Mouse (Mus musculus): ENCODE results near the gene Psme2. TPM values are rescaled to one million over a fixed set of nuclear protein-coding genes. Genes with fewer than 3 reads are reported as not detected.

Psme2 gene
- polyA plus RNA-seq, 3 experiments from 2014 or later = 828 to 1,360 (median 869) TPM

DNA sequence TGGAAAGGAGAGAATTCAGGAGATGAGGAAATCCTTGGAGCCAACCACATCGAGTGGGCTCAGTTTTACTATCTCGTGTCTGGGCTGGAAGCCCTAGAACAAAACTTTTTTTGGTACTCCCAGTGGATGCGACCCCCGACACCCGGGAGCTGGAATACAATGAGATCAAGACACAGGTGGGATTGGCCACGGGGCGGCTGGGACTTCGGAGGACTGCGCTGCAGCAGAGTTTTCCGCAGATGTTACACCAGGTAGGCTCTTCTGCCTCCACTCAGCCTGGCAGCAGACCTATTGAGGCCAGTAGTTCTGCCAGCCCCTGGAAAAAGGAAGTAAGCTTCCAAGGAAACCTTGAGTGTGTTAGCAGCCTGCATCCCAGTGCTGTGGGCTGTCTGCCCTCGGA lies 27.7 kb downstream of the Psme2 start:
- no peak for ATAC-seq

DNA sequence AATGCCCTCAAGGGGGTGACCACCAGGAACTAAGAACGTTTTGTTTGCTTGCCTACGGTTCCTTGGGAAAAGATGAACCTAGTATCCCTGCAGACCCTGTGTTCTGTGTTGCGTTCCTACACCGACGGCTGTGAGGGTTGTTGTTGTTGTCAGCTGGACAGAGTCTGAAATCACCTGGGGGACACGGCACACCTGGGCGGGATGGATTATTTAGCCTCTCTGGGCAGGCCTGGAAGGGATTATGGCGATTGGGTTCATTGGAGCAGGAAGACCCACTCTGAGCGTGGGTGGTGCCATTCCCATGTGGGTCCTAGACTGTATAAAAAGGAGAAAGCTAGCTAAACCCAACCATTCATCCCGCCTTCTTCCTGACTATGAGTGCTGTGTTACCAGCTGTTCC lies 29.1 kb downstream of the Psme2 start:
- no peak for ATAC-seq

DNA sequence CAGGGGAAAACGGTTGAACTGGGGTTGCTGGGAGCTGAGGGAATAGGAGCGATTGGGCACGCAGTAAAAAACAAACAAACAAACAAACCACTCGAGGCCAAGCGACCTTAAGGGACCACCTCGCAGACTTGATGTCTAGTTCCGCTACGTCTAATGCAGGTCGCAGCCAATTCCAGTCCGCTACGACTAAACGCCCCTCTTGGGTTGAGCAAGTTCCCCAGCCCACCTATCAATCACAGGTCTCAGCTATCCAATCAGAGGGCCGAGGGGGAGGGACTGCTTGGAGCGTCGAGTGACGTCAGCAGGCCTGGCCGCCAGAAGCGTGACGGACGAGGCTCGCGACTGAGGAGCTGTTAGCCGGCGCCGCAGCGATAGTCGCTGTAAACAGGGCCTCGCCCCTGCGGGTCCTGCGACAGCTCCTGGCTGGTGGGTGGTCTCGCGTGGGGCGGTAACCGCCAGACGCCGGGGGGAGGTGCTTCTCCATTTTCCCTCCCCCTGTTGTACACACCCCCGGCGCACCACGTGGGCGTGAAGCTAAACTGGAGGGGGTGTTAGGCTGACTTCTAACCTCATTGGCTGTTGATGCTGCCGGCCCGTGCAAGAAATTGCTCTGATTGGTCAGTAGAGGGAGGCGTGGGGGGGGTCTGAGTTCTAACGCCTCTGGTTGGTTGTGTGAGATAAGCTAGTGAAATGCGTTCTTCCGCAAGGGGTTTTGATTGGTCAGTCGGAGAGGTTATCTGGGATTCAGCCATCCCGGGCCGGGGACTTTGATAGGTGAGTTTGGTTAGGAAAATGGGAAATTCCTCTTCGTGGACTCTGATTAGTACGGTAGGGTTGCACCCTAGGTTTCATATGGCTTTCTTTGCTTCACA lies 30.5 kb downstream of the Psme2 start, which contains the start of gene A730061H03Rik:
TSS of gene A730061H03Rik (minus strand) at position 205 of the 872 bp plus-strand sequence.
- peak; percentile 86 for ATAC-seq

DNA sequence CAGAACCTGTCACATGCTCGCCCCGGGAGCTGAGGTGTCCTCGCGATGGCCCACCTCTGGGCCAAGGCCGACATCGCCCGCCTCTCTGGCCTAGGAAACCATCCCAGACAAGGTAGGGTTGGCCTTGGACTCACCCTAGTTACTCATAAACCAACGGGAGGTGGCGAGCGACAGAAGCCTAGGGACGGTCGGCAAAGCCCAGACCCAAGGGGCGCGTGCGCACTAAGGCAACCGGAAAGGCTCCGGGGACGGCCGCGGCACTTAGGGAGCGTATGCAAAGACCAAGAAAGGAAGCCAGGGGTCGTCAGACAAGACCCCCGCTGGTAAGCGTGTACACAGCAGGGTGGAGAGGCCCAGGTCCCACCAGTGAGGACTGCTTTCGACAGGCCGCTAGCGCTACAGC lies 31.1 kb downstream of the Psme2 start, which contains the start of gene Dcaf11:
TSS of gene Dcaf11 (plus strand) at position 208 of the 403 bp plus-strand sequence.
- peak; percentile 37 for ATAC-seq

DNA sequence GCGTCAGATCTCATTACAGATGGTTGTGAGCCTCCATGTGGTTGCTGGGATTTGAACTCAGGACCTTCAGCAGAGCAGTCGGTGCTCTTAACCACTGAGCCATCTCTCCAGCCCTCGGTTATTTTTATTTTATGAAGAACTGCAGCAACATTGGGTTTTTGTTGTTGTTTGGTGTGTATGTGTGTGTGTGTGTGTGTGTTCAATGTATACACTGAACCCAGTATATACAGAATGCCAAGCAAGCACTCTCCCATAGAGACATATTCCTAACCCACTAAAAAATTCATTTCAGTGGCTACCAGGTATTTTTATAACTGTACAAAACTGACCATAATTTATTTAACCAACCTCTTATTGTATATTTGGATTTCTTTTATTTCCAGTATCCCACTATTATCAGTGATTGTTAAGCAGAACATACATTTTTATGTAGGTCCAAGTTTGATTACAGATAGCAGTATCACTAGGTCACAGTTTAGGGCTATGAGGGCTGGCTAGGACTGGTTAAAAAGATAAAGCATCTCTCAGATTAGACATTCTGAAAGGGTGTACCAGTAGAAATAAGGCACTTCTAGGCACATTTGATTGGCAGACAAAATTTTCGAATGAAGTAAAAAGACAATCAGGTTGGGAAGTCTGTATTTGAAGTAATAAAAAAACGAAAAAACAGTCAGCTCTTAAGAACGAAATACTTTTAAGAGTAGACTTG lies 32.0 kb downstream of the Psme2 start:
- ATAC-seq = no peak

DNA sequence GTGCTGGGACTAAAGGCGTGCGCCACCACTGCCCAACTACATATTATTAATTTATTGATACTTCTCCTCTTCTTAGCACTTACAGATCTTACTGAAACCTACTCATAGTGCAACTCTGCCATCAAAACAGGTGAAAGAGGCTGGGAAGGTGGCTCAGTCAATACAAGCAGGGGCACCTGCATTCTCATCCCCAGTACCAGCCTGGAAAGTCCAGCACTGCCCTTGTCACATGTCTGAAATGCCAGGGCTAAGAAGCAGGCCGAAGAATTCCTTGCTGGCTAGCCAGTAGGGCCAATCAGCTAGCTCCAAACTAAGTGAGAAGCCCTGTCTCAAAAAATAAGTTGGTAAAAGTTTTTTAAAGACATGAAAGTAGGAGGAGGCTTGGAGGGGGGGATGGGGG lies 33.3 kb downstream of the Psme2 start:
- ATAC-seq = no peak

DNA sequence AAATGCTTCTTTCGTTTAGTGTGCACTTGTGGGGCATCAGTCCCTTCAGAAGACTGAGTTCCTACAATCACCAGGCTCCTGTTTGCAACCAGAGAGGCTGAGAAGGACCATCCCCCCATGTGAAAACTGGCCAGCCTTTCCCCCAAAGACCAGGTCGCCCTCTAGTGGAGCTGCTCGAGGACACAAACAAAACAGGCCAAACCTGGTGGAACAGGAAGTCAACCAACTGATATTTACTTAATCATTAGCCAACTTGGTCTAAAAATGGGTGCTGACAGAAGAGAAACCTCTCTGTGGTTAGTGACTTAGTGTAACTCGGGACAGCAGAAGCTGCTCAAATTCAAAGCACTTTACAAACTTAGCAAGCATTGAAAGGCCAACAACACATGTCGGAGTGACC lies 33.9 kb downstream of the Psme2 start:
- peak; percentile 19 for ATAC-seq

DNA sequence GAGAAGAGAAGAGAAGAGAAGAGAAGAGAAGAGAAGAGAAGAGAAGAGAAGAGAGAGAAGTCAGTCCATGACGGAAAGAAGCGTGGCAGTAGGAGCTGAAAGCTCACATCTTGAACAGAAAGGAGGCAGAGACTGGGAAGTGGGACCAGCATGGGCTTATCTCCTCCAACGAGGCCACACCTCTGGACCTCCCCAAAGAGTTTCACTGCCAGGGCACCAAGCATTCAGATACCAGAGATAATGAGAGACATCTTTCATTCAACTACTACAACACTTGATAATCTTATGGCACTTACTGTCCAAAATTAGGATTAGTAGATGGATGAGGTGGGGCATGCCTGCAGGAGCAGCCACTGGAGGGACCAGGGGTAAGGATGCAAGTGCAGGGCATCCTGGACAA lies 35.1 kb downstream of the Psme2 start:
- ATAC-seq = no peak

DNA sequence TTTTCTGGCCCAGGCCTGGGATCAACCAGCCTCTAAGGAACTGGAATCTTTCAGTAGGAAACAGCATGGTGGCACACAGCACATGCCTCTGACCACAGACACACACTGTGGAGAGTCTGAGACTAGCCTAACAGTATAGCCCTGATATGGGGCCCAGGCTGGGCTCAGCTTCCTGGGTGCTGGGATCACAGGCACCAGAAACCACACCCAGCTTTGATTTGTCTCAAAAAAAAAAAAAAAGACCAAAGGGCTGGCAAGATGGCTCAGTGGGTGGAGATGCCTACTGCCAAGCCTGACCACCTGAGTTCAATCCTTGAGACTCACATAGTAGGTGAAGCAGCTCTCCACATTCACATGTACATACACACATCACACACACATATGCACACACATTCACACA lies 36.3 kb downstream of the Psme2 start:
- ATAC-seq = no peak

DNA sequence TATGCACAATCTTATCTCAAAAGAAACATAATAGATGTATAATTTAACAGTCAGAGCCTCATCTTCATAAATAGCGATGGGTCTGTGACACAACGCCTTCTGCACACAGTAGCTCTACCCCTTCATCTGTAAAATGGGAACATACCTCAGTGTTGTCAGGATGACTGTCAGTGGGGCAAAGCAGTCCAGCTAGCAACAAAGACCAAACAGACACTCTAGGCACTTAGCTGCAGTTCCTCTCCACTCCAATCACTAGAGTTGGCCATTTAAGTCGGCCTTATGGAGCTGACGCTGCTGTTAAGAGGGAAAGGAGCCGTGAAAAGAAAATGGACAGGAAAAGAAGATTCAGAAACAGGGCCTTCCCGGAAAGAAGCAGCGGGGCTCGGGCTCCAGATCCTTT lies 39.1 kb downstream of the Psme2 start:
- no peak for ATAC-seq

DNA sequence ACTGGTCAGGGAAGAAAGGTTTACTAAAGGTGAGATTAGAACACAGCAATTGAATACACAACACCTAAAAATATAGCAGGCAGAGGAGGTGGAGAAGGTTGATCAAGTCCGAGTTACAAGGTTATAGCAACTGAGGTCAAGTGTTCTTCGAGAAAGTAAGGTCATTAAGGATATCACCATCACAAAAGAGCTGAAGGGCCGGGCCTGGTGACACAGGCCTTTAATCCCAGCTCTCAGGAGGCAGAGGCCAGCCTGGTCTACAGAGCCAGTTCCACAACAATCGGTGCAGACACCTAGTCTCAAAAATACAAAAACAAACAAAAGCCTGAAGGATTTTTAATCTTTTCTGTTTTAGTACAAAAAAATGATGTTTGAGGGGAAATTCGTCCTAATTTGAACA lies 39.6 kb downstream of the Psme2 start:
- no peak for ATAC-seq

DNA sequence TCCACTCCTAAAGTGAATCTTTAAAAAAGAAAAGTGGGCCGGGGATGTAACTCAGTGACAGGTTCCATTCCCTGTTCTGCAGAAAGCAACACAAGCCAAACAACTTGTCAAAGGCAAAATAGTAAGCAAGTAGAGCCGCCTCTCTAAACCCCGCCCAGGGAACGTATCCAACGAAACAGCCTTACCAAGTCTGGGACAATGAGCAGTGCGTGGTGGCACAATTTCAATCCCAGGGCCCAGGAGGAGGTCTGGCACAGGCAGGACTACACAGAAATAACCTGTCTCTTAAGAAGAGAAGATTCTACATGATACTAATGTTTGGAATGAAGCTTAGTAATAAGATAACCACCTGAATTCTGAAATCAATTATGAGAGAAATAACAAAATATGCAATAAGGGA lies 40.7 kb downstream of the Psme2 start:
- no peak for ATAC-seq

DNA sequence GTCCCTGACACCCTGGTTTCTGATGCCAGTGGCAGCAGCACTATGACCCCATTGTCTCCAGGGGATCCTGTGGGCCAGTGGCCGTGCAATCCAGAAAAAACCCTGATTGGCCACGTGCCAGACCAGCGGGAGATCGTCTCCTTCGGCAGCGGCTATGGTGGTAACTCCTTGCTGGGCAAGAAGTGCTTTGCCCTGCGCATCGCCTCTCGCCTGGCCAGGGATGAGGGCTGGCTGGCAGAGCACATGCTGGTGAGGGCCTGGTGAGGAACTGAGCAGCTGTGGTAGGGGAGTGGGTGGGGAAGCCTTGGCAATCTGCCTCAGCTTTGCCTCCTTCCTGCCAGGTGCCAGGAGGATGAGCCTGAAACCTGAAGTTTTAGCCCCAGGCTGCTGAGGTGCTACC lies 46.6 kb downstream of the Psme2 start:
- ATAC-seq = no peak

DNA sequence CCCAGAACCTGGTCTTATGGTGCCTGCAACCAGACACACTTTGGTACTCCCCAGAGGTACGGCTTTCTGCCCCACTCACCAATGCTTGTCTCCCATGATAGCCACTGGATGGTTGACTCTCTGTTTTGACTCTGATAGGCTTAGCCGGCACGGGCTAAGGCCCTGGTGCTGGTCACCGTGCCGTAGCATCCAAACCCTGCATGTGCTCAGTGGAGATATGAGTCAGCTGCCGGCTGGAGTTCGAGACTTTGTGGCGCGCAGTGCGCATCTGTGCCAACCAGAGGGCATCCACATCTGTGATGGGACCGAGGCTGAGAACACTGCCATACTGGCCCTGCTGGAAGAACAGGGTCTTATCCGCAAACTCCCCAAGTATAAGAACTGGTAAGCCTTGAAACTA lies 48.6 kb downstream of the Psme2 start:
- ATAC-seq = no peak

DNA sequence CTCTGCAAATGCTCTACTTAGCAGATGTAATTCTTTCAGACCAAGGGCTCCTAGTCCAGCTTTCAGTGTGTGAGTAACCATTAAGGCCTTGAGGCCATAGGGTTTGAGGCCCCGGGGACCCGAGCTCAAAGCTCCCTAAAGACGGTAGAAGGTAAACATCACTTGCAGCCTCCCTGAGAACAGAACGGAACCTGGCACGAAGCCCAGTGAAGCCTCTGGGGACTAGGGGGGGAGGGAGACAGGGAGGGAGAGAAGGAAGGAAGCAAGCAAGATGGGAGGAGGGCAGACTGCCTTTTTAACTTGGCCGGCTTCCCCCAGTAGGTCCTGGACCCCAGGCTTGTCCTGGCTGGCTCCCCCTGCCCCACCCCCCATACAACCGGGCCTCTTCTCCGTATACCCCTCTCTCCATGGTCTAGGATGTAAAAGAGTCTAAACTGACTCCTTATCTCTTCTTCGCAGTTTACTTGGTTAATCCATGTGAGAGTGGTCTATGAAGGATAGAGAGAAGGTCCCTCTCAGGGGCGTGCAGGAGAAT lies 50.1 kb downstream of the Psme2 start:
- ATAC-seq = peak; percentile 29

DNA sequence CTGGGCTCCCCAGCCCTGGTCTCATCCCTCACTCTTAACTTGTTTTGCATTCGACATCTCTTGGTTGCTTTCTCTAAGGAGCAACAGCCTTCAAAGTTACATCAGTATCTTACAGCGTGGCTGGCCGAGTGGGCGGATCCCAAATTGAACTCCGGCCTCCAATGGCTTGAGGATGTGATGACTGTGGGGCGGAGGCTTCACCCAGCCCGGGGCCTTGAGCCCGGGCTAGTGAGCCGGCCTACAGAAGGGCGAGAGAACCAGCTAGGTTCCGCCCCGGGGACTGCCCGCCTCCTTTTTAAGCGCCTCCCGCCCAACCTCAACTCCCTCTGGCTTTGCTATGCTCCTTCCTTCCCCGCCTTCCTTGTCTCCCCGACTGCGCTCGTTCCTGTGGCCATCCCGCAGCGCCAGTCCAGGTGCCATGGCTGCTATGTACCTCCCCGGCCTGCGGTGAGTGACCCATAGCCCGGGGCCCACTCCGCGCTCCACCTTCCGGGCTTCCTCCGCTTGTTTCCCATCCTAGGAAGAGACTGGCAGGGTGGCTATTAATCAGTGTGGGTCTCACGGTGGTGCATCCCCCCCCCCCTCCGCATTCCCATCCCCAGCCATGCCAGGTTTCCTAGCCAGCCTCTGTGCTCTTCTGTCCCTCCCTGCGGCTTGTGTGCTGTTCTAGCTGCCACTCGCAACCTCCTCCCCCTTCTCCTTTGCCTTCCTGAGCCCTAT lies 50.7 kb downstream of the Psme2 start, which contains the start of gene Pck2:
TSS of gene Pck2 (plus strand) at position 200 of the 720 bp plus-strand sequence.
- ATAC-seq = peak; percentile 69

Other genes with a start within 250 kb of the Psme2 start
- gene Dhrs4, start 112.4 kb downstream of the Psme2 start, polyA plus RNA-seq (2017; shearing (Covaris generic)) = 10 to 100 TPM; 37.3 to 38.7 (median 37.4) TPM
- gene Carmil3, start 100.5 kb downstream of the Psme2 start, polyA plus RNA-seq (2017; shearing (Covaris generic)) = not detected
- not detected for gene Cpne6, start 80.7 kb downstream of the Psme2 start, polyA plus RNA-seq (2017; shearing (Covaris generic))
- under 1 TPM in 1 of 3 experiments, not detected in 2; 0.08 TPM for gene Nrl, start 66.1 kb downstream of the Psme2 start, polyA plus RNA-seq (2017; shearing (Covaris generic))
- gene Pck2, start 50.8 kb downstream of the Psme2 start, polyA plus RNA-seq (2017; shearing (Covaris generic)) = 10 to 100 TPM; 31.9 to 37.5 (median 35.9) TPM
- 100 to 1,000 TPM in 1 of 3 experiments, 10 to 100 TPM in 2; 73.9 to 107 (median 81.0) TPM for gene Dcaf11, start 31.1 kb downstream of the Psme2 start, polyA plus RNA-seq (2017; shearing (Covaris generic))
- gene A730061H03Rik, start 30.7 kb downstream of the Psme2 start, polyA plus RNA-seq (2017; shearing (Covaris generic)) = 1 to 10 TPM; 1.4 to 3.2 (median 3.2) TPM
- gene Fitm1, start 15.5 kb downstream of the Psme2 start, polyA plus RNA-seq (2017; shearing (Covaris generic)) = not detected
- 100 to 1,000 TPM; 667 to 812 (median 693) TPM for gene Psme1, start 13.0 kb downstream of the Psme2 start, polyA plus RNA-seq (2017; shearing (Covaris generic))
- gene Emc9, start 5.8 kb downstream of the Psme2 start, polyA plus RNA-seq (2017; shearing (Covaris generic)) = 10 to 100 TPM; 19.1 to 25.6 (median 23.3) TPM
- 10 to 100 TPM; 26.7 to 37.2 (median 35.3) TPM for gene Rnf31, start 595 bp upstream of the Psme2 start, polyA plus RNA-seq (2017; shearing (Covaris generic))
- 100 to 1,000 TPM; 120 to 174 (median 141) TPM for gene Irf9, start 12.5 kb upstream of the Psme2 start, polyA plus RNA-seq (2017; shearing (Covaris generic))
- gene Rec8, start 26.9 kb upstream of the Psme2 start, polyA plus RNA-seq (2017; shearing (Covaris generic)) = 1 to 10 TPM in 2 of 3 experiments, not detected in 1; 2.7 to 4.0 TPM
- 10 to 100 TPM; 21.1 to 39.8 (median 36.3) TPM for gene Ipo4, start 44.8 kb upstream of the Psme2 start, polyA plus RNA-seq (2017; shearing (Covaris generic))
- 1 to 10 TPM in 2 of 3 experiments, under 1 TPM in 1; 0.44 to 2.8 (median 2.5) TPM for gene Gm49378, start 46.8 kb upstream of the Psme2 start, polyA plus RNA-seq (2017; shearing (Covaris generic))
- gene Tm9sf1, start 52.7 kb upstream of the Psme2 start, polyA plus RNA-seq (2017; shearing (Covaris generic)) = 10 to 100 TPM; 36.3 to 45.0 (median 39.3) TPM
- 1 to 10 TPM in 2 of 3 experiments, under 1 TPM in 1; 0.68 to 2.2 (median 1.2) TPM for gene Tssk4, start 59.1 kb upstream of the Psme2 start, polyA plus RNA-seq (2017; shearing (Covaris generic))
- 100 to 1,000 TPM in 1 of 3 experiments, 10 to 100 TPM in 2; 89.2 to 101 (median 95.6) TPM for gene Mdp1, start 69.4 kb upstream of the Psme2 start, polyA plus RNA-seq (2017; shearing (Covaris generic))
- 10 to 100 TPM; 25.8 to 33.9 (median 29.9) TPM for gene Gmpr2, start 80.8 kb upstream of the Psme2 start, polyA plus RNA-seq (2017; shearing (Covaris generic))
- gene Nedd8, start 81.0 kb upstream of the Psme2 start, polyA plus RNA-seq (2017; shearing (Covaris generic)) = 100 to 1,000 TPM; 335 to 412 (median 375) TPM
- 10 to 100 TPM; 26.4 to 30.7 (median 30.2) TPM for gene Tinf2, start 90.7 kb upstream of the Psme2 start, polyA plus RNA-seq (2017; shearing (Covaris generic))
- not detected for gene Tgm1, start 122.8 kb upstream of the Psme2 start, polyA plus RNA-seq (2017; shearing (Covaris generic))
- 10 to 100 TPM; 40.8 to 75.9 (median 62.1) TPM for gene Rabggta, start 131.2 kb upstream of the Psme2 start, polyA plus RNA-seq (2017; shearing (Covaris generic))
- gene Dhrs1, start 154.6 kb upstream of the Psme2 start, polyA plus RNA-seq (2017; shearing (Covaris generic)) = 10 to 100 TPM; 32.4 to 57.8 (median 46.5) TPM
- gene Nop9, start 154.6 kb upstream of the Psme2 start, polyA plus RNA-seq (2017; shearing (Covaris generic)) = 1 to 10 TPM; 4.1 to 8.4 (median 5.4) TPM
- gene Cideb, start 167.3 kb upstream of the Psme2 start, polyA plus RNA-seq (2017; shearing (Covaris generic)) = not detected
- not detected for gene Ltb4r2, start 170.3 kb upstream of the Psme2 start, polyA plus RNA-seq (2017; shearing (Covaris generic))
- 10 to 100 TPM in 1 of 3 experiments, 1 to 10 TPM in 1, under 1 TPM in 1; 0.57 to 16.6 (median 3.8) TPM for gene Ltb4r1, start 174.8 kb upstream of the Psme2 start, polyA plus RNA-seq (2017; shearing (Covaris generic))
- under 1 TPM in 1 of 3 experiments, not detected in 2; 0.29 TPM for gene Adcy4, start 193.0 kb upstream of the Psme2 start, polyA plus RNA-seq (2017; shearing (Covaris generic))
- 10 to 100 TPM; 71.9 to 99.8 (median 84.8) TPM for gene Ripk3, start 197.8 kb upstream of the Psme2 start, polyA plus RNA-seq (2017; shearing (Covaris generic))
- not detected for gene Nfatc4, start 232.0 kb upstream of the Psme2 start, polyA plus RNA-seq (2017; shearing (Covaris generic))

Data from inflammation-experienced regulatory T-cells, adult 6 months (primary cell).